Mouse (Mus musculus) lung, postnatal 0 days (tissue): Measurements from ENCODE around the gene Mrgbp. TPM values are rescaled to one million over a fixed set of nuclear protein-coding genes. Genes with fewer than 3 reads are reported as not detected.
A peak's percentile ranks its signal among the peaks of the same experiment; 100 is the strongest.

ENCODE experiments used
- ATAC-seq: fragments of 200-750 bp; cut with Nextera tagmentation; 2 replicates; pipeline ENCODE4 v1.8.0; 2017; ENCODE audit warnings: moderate library complexity
- DNase-seq: peaks from one replicate; pipeline ENCODE4 v3.0.0-alpha.2; 2016; ENCODE audit warnings: low spot score
- H3K27ac ChIP-seq: fragments of 300-500 bp; sonication (generic); 2 replicates; pipeline ENCODE4 v1.5.1; 2014; ENCODE audit warnings: antibody characterized with exemption, mild to moderate bottlenecking, low read length, mixed read lengths
- H3K27me3 ChIP-seq: fragments of 300-500 bp; sonication (generic); replicated peaks from 2 replicates; pipeline ENCODE4 v1.6.1; 2014; ENCODE audit warnings: low read length, mixed read lengths; ENCODE audit not compliant: insufficient read depth
- H3K36me3 ChIP-seq: fragments of 300-500 bp; sonication (generic); 2 replicates; pipeline ENCODE4 v1.6.1; 2014; ENCODE audit warnings: low read length, mixed read lengths; ENCODE audit not compliant: insufficient read depth
- H3K4me1 ChIP-seq: fragments of 300-500 bp; sonication (generic); 2 replicates; pipeline ENCODE4 v1.6.1; 2014; ENCODE audit warnings: antibody characterized with exemption, low read depth, low read length, mixed read lengths; ENCODE audit not compliant: insufficient read depth
- H3K4me2 ChIP-seq: fragments of 300-500 bp; sonication (generic); replicated peaks from 2 replicates; pipeline ENCODE4 v1.6.1; 2014; ENCODE audit warnings: low read depth, mild to moderate bottlenecking, low read length, moderate library complexity, mixed read lengths
- H3K4me3 ChIP-seq: fragments of 300-500 bp; sonication (generic); 2 replicates; pipeline ENCODE4 v1.5.1; 2014; ENCODE audit warnings: low read depth, low read length
- H3K9ac ChIP-seq: fragments of 300-500 bp; sonication (generic); replicated peaks from 2 replicates; pipeline ENCODE4 v1.6.1; 2014; ENCODE audit warnings: low read depth, mild to moderate bottlenecking
- H3K9me3 ChIP-seq: fragments of 300-500 bp; sonication (generic); 2 replicates; pipeline ENCODE4 v1.6.1; 2016; ENCODE audit warnings: low read length, mixed read lengths
- CTCF ChIP-seq: IDR thresholded peaks from 2 replicates; pipeline ENCODE4 v1.5.1; 2016; ENCODE audit warnings: antibody characterized with exemption, mild to moderate bottlenecking
- EP300 ChIP-seq: IDR thresholded peaks from 2 replicates; pipeline ENCODE4 v1.6.1; 2016; ENCODE audit warnings: antibody characterized with exemption, mild to moderate bottlenecking, control low read depth
- WGBS: fragments of 180-500 bp; shearing (Covaris S2); extraction: QIAGEN DNeasy Blood & Tissue Kit; methylation state at CpG from one replicate; pipeline ENCODE4 v1.1.7; 2014; 5-methylcytosine and 5-hydroxymethylcytosine counted together
- polyA plus RNA-seq: library from polyadenylated mRNA; unstranded; fragments of >200 nt; fragmentation: Nextera tagmentation; extraction: Ambion mirVana; gene quantifications from 2 replicates; pipeline ENCODE4 v1.2.1, GENCODE M21; 2015

Gene Mrgbp
- polyA plus RNA-seq, 1 experiment from 2014 or later: 22.4 TPM

DNA sequence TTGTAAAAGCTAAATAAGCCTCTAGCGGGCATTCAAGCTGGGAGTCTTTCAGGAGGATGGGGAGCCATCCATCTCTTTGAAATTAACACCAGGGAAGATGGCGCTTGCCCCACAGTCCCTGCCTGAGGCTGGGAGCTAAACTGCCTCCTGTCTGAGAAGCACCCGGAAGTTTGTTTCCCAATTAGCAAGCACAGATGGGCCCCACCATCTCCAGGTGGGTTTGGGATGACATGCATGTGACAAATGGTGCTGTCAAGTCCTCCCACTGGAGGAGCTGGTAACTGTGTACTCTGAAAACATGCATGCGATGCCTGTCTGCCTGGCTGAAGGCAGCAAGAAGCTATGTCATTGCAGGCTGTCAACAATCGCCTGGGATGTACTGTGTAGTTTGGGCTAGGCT lies 17.3 kb upstream of the Mrgbp start:
- Histone ChIP-seq H3K27me3 (no peaks in the 10 kb centered on the region), H3K4me2 (no peak overlapping the region), H3K9me3 (no peaks in the 10 kb centered on the region), H3K27ac (no peak overlapping the region), H3K4me1 (0 out of 2 replicates have a peak, but pooled peaks cover 5% of the 10 kb centered on the region), H3K36me3 (no peaks in the 10 kb centered on the region), H3K9ac (no peak overlapping the region), H3K4me3 (no peak overlapping the region)
- ATAC-seq (no peak), DNase-seq (no peak)
- WGBS: 31% methylated on average over 5 of the region's 5 CpGs
- TF ChIP-seq CTCF (no peak), EP300 (no peak)

DNA sequence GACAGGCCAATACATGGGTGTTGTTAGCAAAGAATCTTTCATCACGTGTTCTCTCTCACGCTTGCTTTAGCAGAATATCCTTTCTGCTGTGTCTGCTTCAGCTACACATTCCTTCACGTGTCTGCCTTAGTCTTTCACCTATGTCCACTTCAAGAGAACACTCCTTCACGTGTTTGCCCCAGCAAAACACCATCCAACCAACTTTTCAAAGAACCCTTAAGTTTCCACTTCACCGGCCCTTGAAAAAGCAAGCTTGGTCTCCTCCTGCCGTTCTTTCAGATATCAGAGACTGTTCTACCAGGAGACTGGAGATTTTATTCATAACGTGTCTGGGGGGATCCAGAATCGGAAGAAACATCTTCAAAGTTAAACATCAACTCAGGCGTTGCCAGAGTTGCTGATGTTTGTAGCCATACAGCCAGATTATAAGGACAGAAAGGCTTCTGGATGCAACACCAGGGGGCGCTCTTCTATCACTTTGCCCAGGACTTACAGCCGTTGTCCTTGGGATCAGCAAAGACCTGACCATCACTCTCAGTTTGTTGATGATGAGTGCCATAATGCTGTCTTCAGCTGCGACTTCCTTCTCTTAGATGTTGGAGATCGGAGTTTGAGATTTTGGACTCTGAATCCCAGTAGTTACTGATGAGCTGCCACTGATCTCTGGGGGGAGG lies 14.7 kb upstream of the Mrgbp start:
- no peaks in the 10 kb centered on the region for H3K36me3 ChIP-seq
- no peak overlapping the region for H3K4me2 ChIP-seq
- ATAC-seq: peak; percentile 66
- 18% methylated on average over 13 of the region's 13 CpGs for WGBS
- H3K9ac ChIP-seq: no peak overlapping the region
- H3K27me3 ChIP-seq: peaks cover 3% of the 10 kb centered on the region; the same call in 1 of the 2 replicates
- H3K4me3 ChIP-seq: no peak overlapping the region
- H3K4me1 ChIP-seq: peaks cover 8% of the 10 kb centered on the region; the same call in 1 of the 2 replicates
- peak; percentile 85 for TF ChIP-seq CTCF
- TF ChIP-seq EP300: no peak
- H3K27ac ChIP-seq: no peak overlapping the region
- peak; percentile 79 for DNase-seq
- H3K9me3 ChIP-seq: no peaks in the 10 kb centered on the region

DNA sequence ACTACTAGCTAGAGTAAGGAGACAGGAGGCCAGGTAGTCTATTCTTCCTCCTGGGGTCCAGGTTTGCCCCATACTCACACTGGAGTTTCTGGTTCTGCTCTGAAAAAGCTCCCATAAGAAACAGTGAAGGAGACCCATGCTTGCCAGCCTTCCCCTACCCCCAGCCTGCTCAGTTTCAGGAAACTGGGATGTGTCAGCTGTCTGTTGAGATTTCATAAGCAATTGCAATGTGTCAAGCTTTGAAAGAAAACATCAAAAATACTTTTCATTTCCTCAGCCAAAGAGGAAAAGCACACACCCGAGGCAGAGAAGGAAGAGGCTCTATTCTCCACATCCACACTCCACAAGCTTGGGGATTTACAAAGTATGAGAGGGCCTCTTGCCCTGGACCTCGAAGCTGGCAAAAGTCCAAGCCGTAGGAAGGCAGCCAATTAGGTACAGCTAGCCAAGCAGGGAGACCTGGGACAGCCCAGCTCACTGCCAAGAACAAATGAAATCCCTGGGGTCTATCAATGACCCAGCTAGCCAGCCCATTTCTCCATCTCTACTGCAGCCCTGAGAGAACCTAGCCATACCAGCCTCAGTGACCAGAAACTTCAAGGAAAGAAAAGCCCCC lies 12.0 kb upstream of the Mrgbp start:
- TF ChIP-seq EP300 (no peak), CTCF (no peak)
- H3K9me3 ChIP-seq: no peaks in the 10 kb centered on the region
- no peaks in the 10 kb centered on the region for H3K36me3 ChIP-seq
- ATAC-seq (peak; percentile 56; the same call in 1 of the 2 replicates), DNase-seq (peak; percentile 44)
- H3K27me3 ChIP-seq: peaks cover 3% of the 10 kb centered on the region; the same call in 1 of the 2 replicates
- no peak overlapping the region for H3K4me3 ChIP-seq
- peaks cover 8% of the 10 kb centered on the region; the same call in 1 of the 2 replicates for H3K4me1 ChIP-seq
- no peak overlapping the region for H3K27ac ChIP-seq
- H3K9ac ChIP-seq: no peak overlapping the region
- 2% methylated on average over 3 of the region's 3 CpGs for WGBS
- H3K4me2 ChIP-seq: no peak overlapping the region

DNA sequence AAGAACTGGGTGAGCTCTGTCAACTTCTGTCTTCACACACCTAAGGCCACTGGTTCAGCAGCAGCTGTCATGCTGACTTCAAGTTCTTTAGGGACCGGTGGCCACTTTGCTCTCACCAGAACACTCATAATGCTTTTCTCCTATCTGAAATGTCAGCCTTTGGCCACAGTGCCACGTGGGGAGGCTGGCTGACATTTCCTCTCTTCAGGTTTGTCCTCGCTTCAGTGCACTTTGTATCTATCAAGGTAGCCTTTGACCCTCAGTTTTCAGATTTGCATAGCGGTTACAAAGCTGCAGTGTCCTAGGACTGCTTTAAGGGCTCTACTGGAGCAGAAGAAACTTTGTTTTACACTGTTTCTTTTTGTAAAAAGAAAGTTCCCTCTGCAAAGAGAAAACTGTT lies 4.6 kb upstream of the Mrgbp start:
- no peak for DNase-seq
- H3K27me3 ChIP-seq: no peaks in the 10 kb centered on the region
- no peak overlapping the region for H3K4me3 ChIP-seq
- H3K9ac ChIP-seq: no peak overlapping the region
- 53% methylated on average over 4 of the region's 4 CpGs for whole genome bisulfite sequencing
- H3K4me2 ChIP-seq: no peak overlapping the region
- H3K36me3 ChIP-seq: no peaks in the 10 kb centered on the region
- no peaks in the 10 kb centered on the region for H3K4me1 ChIP-seq
- H3K9me3 ChIP-seq: no peaks in the 10 kb centered on the region
- H3K27ac ChIP-seq: no peak overlapping the region
- no peak for TF ChIP-seq EP300
- TF ChIP-seq CTCF: no peak
- no peak for ATAC-seq

DNA sequence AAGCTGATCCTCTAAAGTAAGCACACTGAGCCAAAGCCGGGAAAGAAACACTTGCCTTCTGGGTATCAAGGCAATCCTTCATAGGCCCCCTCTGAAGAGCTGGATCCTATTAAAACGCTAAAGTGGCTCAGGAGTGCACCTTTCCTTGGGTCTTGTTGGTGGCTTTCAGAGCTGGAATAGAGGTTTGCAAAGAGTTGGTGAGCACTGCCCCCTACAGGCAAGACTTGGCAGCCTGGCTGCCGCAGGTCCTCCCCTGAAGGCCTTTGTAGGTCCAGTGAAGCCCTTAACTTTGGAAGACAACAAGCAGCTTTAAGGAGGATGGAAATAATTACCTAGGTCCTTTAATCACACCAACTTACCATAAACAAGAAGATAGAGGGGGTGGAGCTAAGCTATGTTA lies 2.4 kb upstream of the Mrgbp start:
- 6% methylated on average over 3 of the region's 3 CpGs for WGBS
- H3K36me3 ChIP-seq: no peaks in the 10 kb centered on the region
- no peaks in the 10 kb centered on the region for H3K27me3 ChIP-seq
- no peaks in the 10 kb centered on the region for H3K9me3 ChIP-seq
- TF ChIP-seq CTCF (peak; percentile 94), EP300 (no peak)
- no peak overlapping the region for H3K4me2 ChIP-seq
- DNase-seq: peak; percentile 83
- no peak overlapping the region for H3K27ac ChIP-seq
- H3K4me3 ChIP-seq: no peak overlapping the region
- ATAC-seq: no peak
- H3K4me1 ChIP-seq: no peaks in the 10 kb centered on the region; the same call in 1 of the 2 replicates
- no peak overlapping the region for H3K9ac ChIP-seq

DNA sequence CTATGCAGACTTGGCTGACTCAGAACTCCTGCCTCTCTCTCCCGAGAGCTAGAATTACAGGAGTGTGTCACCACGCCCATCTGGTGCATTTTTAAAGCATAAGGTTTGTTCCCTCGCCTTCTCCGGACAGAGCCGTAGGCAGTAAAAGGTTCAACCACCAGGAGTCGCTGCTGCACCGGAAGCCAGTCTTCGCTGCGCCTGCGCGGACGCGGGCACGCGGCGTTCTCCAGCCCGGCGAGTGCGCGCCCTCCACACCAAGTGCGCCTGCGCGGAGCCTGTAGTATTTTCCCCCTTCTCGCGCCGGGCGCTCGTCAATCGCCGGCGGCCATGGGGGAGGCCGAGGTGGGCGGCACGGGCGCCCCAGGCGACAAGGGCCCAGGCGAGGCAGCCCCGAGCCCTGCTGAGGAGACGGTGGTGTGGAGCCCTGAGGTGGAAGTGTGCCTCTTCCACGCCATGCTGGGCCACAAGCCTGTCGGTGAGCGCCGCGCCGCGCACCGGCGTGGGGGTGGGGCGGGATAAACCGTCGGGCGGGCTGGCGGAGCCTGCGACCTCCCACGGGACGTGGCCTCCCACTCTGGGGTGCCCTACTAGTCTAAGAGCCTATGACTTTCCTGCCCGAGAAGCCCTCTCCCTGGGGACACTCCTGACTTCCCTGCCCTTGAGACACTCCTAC lies 1.5 kb downstream of the Mrgbp start:
- Histone ChIP-seq H3K4me1 (no peaks in the 10 kb centered on the region; the same call in 1 of the 2 replicates), H3K27me3 (no peaks in the 10 kb centered on the region), H3K9me3 (no peaks in the 10 kb centered on the region), H3K36me3 (0 out of 2 replicates have a peak, but pooled peaks cover 4% of the 10 kb centered on the region), H3K9ac (peak overlapping the region; percentile 88), H3K4me3 (peak overlapping the region; percentile 85), H3K27ac (peak overlapping the region; percentile 57), H3K4me2 (peak overlapping the region; percentile 89)
- DNase-seq (peak; percentile 97), ATAC-seq (peak; percentile 91)
- TF ChIP-seq CTCF (peak; percentile 98), EP300 (no peak)
- 3% methylated on average over 49 of the region's 57 CpGs for WGBS
